Mouse (Mus musculus): ENCODE results near the gene Idh1. TPM values are rescaled to one million over a fixed set of nuclear protein-coding genes. Genes with fewer than 3 reads are reported as not detected.

Gene Idh1
- total RNA-seq, 2 experiments from 2014 or later = 5.3 to 12.6 TPM

- ATAC-seq (replicated peaks; ENCODE audit: low FRiP score, low TSS enrichment, poor library complexity, severe bottlenecking) = no peak
These were observed 63.5 kb downstream of the Idh1 start, which contains the start of gene D630023F18Rik for GRCm38 (mm10) chr1:65122574-65123372. TSS of gene D630023F18Rik (minus strand) at chr1:65123214.

- ATAC-seq (replicated peaks; ENCODE audit: low FRiP score, low TSS enrichment, poor library complexity, severe bottlenecking) = no peak
These were observed 66.9 kb downstream of the Idh1 start, which contains the start of gene Gm28845 for GRCm38 (mm10) chr1:65119438-65119837. TSS of gene Gm28845 (minus strand) at chr1:65119558.

GRCm38 (mm10) chr1:65118150-65118913 lies 68.0 kb downstream of the Idh1 start:
- ATAC-seq (replicated peaks; ENCODE audit: low FRiP score, low TSS enrichment, poor library complexity, severe bottlenecking) = no peak

- ATAC-seq (replicated peaks; ENCODE audit: low FRiP score, low TSS enrichment, poor library complexity, severe bottlenecking) = no peak
These were observed 72.6 kb downstream of the Idh1 start for GRCm38 (mm10) chr1:65113536-65114172.

- ATAC-seq (replicated peaks; ENCODE audit: low FRiP score, low TSS enrichment, poor library complexity, severe bottlenecking) = no peak
These were observed 73.5 kb downstream of the Idh1 start for GRCm38 (mm10) chr1:65112807-65113196.

- peak; percentile 77 for ATAC-seq (replicated peaks; ENCODE audit: low FRiP score, low TSS enrichment, poor library complexity, severe bottlenecking)
These were observed 74.1 kb downstream of the Idh1 start for GRCm38 (mm10) chr1:65112031-65112806.

GRCm38 (mm10) chr1:65109756-65110435 lies 76.4 kb downstream of the Idh1 start:
- no peak for ATAC-seq (replicated peaks; ENCODE audit: low FRiP score, low TSS enrichment, poor library complexity, severe bottlenecking)

- ATAC-seq (replicated peaks; ENCODE audit: low FRiP score, low TSS enrichment, poor library complexity, severe bottlenecking) = no peak
These were observed 77.1 kb downstream of the Idh1 start for GRCm38 (mm10) chr1:65109196-65109595.

Other genes with a start within 250 kb of the Idh1 start
- 4.3 and 8.1 TPM in 2 replicates for gene Plekhm3, start 229.7 kb downstream of the Idh1 start, total RNA-seq (2014; fragmentation: Nextera tagmentation)
- 1.8 and 5.6 TPM in 2 replicates for gene Plekhm3, start 229.7 kb downstream of the Idh1 start, total RNA-seq (2017)
- gene Akr1cl, start 153.7 kb downstream of the Idh1 start, total RNA-seq (2014; fragmentation: Nextera tagmentation) = not detected in 2 replicates
- gene Akr1cl, start 153.7 kb downstream of the Idh1 start, total RNA-seq (2017) = not detected in 2 replicates
- gene Cryge, start 135.4 kb downstream of the Idh1 start, total RNA-seq (2014; fragmentation: Nextera tagmentation) = not detected in 2 replicates
- gene Cryge, start 135.4 kb downstream of the Idh1 start, total RNA-seq (2017) = not detected in 2 replicates
- not detected in 2 replicates for gene Crygd, start 123.0 kb downstream of the Idh1 start, total RNA-seq (2014; fragmentation: Nextera tagmentation)
- gene Crygd, start 123.0 kb downstream of the Idh1 start, total RNA-seq (2017) = not detected in 2 replicates
- not detected in 2 replicates for gene Crygc, start 112.8 kb downstream of the Idh1 start, total RNA-seq (2014; fragmentation: Nextera tagmentation)
- gene Crygc, start 112.8 kb downstream of the Idh1 start, total RNA-seq (2017) = not detected in 2 replicates
- gene Crygb, start 104.2 kb downstream of the Idh1 start, total RNA-seq (2014; fragmentation: Nextera tagmentation) = not detected in 2 replicates
- not detected in 2 replicates for gene Crygb, start 104.2 kb downstream of the Idh1 start, total RNA-seq (2017)
- gene Cryga, start 83.1 kb downstream of the Idh1 start, total RNA-seq (2014; fragmentation: Nextera tagmentation) = not detected in 2 replicates
- not detected in 2 replicates for gene Cryga, start 83.1 kb downstream of the Idh1 start, total RNA-seq (2017)
- gene Gm28845, start 66.9 kb downstream of the Idh1 start, total RNA-seq (2014; fragmentation: Nextera tagmentation) = not detected in 2 replicates
- gene Gm28845, start 66.9 kb downstream of the Idh1 start, total RNA-seq (2017) = not detected in 2 replicates
- gene D630023F18Rik, start 63.3 kb downstream of the Idh1 start, total RNA-seq (2014; fragmentation: Nextera tagmentation) = not detected in 2 replicates
- gene D630023F18Rik, start 63.3 kb downstream of the Idh1 start, total RNA-seq (2017) = not detected in 2 replicates
- gene Pikfyve, start 183 bp upstream of the Idh1 start, total RNA-seq (2014; fragmentation: Nextera tagmentation) = 15.4 and 38.5 TPM in 2 replicates
- 23.1 and 24.2 TPM in 2 replicates for gene Pikfyve, start 183 bp upstream of the Idh1 start, total RNA-seq (2017)
- gene Pth2r, start 95.6 kb upstream of the Idh1 start, total RNA-seq (2014; fragmentation: Nextera tagmentation) = not detected in 2 replicates
- gene Pth2r, start 95.6 kb upstream of the Idh1 start, total RNA-seq (2017) = not detected in 2 replicates